Mouse (Mus musculus) limb, embryonic 14.5 days (tissue): Measurements from ENCODE around the gene Cc2d2b. TPM values are rescaled to one million over a fixed set of nuclear protein-coding genes. Genes with fewer than 3 reads are reported as not detected.

Source experiments
- ATAC-seq: fragments of 200-750 bp; cut with Nextera tagmentation; 2 replicates; pipeline ENCODE4 v1.8.0; 2017; ENCODE audit warnings: low read depth, moderate number of reproducible peaks, moderate TSS enrichment; ENCODE audit not compliant: low FRiP score
- DNase-seq: peaks from one replicate; pipeline ENCODE4 v3.0.0-alpha.2; 2015; ENCODE audit warnings: low spot score
- H3K27ac ChIP-seq: fragments of 300-500 bp; sonication (generic); replicated peaks from 2 replicates; pipeline ENCODE4 v1.5.1; 2014; ENCODE audit warnings: low read depth, mild to moderate bottlenecking, low read length, moderate library complexity, mixed read lengths
- H3K27me3 ChIP-seq: fragments of 300-500 bp; sonication (generic); 2 replicates; pipeline ENCODE4 v1.6.1; 2014; ENCODE audit warnings: low read length, mixed read lengths; ENCODE audit not compliant: control insufficient read depth, insufficient read depth
- H3K36me3 ChIP-seq: fragments of 300-500 bp; sonication (generic); 2 replicates; pipeline ENCODE4 v1.6.1; 2014; ENCODE audit warnings: mild to moderate bottlenecking, low read length, moderate library complexity, mixed read lengths; ENCODE audit not compliant: control insufficient read depth, insufficient read depth
- H3K4me1 ChIP-seq: fragments of 300-500 bp; sonication (generic); 2 replicates; pipeline ENCODE4 v1.6.1; 2014; ENCODE audit warnings: antibody characterized with exemption, low read length, mixed read lengths; ENCODE audit not compliant: control insufficient read depth, insufficient read depth
- H3K4me2 ChIP-seq: fragments of 300-500 bp; sonication (generic); replicated peaks from 2 replicates; pipeline ENCODE4 v1.6.1; 2014; ENCODE audit warnings: low read depth, mild to moderate bottlenecking, low read length, moderate library complexity; ENCODE audit not compliant: severe bottlenecking
- H3K4me3 ChIP-seq: fragments of 300-500 bp; sonication (generic); replicated peaks from 2 replicates; pipeline ENCODE4 v1.5.1; 2014; ENCODE audit warnings: low read length
- H3K9ac ChIP-seq: fragments of 300-500 bp; sonication (generic); 2 replicates; pipeline ENCODE4 v1.6.1; 2014; ENCODE audit warnings: mild to moderate bottlenecking, low read depth, low read length, moderate library complexity; ENCODE audit not compliant: severe bottlenecking
- H3K9me3 ChIP-seq: fragments of 300-500 bp; sonication (generic); 2 replicates; pipeline ENCODE4 v1.6.1; 2016; ENCODE audit warnings: low read length; ENCODE audit not compliant: control insufficient read depth
- POLR2A ChIP-seq: fragments of 200-500 bp; IDR thresholded peaks from 2 replicates; pipeline ENCODE4 v1.8.0; 2012; ENCODE audit warnings: inconsistent platforms, mild to moderate bottlenecking, moderate library complexity, borderline replicate concordance; ENCODE audit not compliant: insufficient read depth, insufficient read length; ENCODE audit errors: extremely low read depth
- WGBS: fragments of 180-500 bp; shearing (Covaris S2); extraction: QIAGEN DNeasy Blood & Tissue Kit; methylation state at CpG from one replicate; pipeline ENCODE4 v1.1.7; 2014; 5-methylcytosine and 5-hydroxymethylcytosine counted together
- polyA plus RNA-seq, 2 experiments: library from polyadenylated mRNA; depleted of rRNA in 1 of 2; stranded (reverse) in 1 of 2; unstranded in 1 of 2; fragments of >200 nt; fragmentation: Nextera tagmentation in 1 of 2; extraction: Ambion mirVana in 1 of 2; gene quantifications; 2 replicates each; pipeline versions ENCODE4 v1.2.1 to v1.2.3; 2012 to 2014

The Cc2d2b gene
- polyA plus RNA-seq, 2 experiments: 0.04 to 0.22 TPM

DNA sequence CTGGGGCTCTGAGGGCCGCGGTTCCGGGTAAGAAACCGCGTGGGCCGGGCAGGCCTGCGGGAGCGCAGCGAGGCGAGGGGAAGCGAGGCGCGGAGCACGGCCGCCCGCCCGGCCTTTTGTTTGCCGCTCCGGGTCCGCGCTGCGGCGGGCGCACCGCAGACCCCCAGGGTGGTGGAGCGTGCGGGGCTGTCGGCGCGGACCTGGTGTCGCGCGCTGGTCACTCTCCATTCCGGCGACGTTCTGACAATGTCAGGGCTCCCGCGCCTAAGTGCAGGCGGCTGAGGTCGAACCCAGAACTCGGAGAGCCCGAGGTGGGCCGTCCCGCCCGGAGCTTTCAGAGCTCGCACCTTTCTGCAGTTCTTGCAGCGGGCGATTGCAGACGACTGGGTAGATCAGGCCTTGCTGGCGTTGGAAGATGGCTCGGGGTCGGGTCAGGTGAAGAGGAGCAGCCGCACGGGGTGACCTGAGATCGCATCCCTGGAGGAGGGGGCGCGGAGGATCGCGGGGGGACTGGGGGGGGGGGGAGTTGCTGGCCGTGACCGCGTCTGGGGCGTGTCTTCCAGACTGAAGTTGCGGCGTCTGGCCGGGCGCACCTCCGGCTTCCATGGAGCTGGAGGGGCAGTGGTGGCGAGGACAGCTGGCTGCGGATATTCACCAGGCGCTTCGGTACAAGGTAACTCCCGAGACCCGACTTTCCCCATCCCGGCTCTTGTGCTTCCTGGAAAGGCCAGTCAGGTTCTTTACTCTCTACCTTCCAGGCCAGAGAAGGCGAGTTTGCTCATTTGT lies 83.1 kb downstream of the Cc2d2b start:
- Histone ChIP-seq H3K27ac (peak overlapping the region; percentile 94), H3K4me1 (peaks cover 16% of the 10 kb centered on the region), H3K4me3 (peak overlapping the region; percentile 94), H3K9me3 (no peaks in the 10 kb centered on the region), H3K9ac (peak overlapping the region; percentile 98), H3K27me3 (no peaks in the 10 kb centered on the region), H3K36me3 (no peaks in the 10 kb centered on the region; the same call in 1 of the 2 replicates), H3K4me2 (peak overlapping the region; percentile 55)
- DNase-seq (peak; percentile 62), ATAC-seq (peak; percentile 70)
- no peak for TF ChIP-seq POLR2A
- 1% methylated on average over 59 of the region's 76 CpGs for WGBS

DNA sequence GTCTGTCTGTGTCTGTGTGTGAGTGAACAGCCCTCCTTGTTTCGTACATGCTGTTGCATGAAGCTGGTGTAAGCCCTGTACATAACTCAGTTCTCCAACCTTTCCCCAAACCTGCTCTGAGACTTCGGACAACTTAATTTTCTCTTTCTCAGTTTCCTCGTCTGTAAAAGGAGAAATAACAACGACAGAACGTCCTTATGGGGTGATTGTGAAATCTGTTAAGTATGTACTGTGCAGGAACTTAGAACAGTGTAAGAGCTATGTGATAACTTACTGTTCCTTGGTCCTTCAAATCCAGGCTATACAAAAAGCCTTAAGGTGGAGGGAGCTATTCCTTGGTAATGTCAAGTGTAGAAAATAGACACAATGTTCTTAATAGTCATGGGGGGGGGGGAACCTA lies 83.8 kb downstream of the Cc2d2b start:
- WGBS: 20% methylated on average over 5 of the region's 5 CpGs
- no peak for TF ChIP-seq POLR2A
- peaks cover 7% of the 10 kb centered on the region; the same call in 1 of the 2 replicates for H3K36me3 ChIP-seq
- peak overlapping the region; percentile 98 for H3K9ac ChIP-seq
- peak overlapping the region; percentile 94 for H3K4me3 ChIP-seq
- peak overlapping the region; percentile 55 for H3K4me2 ChIP-seq
- peaks cover 16% of the 10 kb centered on the region for H3K4me1 ChIP-seq
- DNase-seq (no peak), ATAC-seq (no peak)
- H3K27ac ChIP-seq: no peak overlapping the region
- no peaks in the 10 kb centered on the region for H3K27me3 ChIP-seq
- no peaks in the 10 kb centered on the region for H3K9me3 ChIP-seq

DNA sequence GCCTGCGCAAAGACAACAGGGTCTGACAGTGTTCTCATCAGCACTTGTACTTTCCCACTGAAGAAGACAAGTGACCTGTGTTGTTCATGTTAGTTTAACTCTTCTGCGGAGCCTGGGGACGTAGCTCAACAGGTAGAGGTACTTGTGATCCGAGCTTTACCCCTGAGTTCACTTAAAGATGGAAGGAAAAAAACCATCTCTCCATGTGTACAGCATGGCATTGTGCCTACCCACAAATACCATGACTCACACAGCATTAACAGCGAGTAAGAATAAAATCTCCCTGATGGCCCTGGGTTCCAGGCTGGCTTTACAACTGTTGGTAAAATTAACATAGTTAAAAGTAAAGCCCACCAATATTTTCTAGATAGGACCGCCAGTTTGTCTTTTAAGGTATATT lies 85.9 kb downstream of the Cc2d2b start:
- WGBS: 92% methylated on average over 6 of the region's 6 CpGs
- no peak overlapping the region for H3K27ac ChIP-seq
- H3K27me3 ChIP-seq: no peaks in the 10 kb centered on the region
- DNase-seq (no peak), ATAC-seq (no peak)
- no peak overlapping the region for H3K4me3 ChIP-seq
- H3K9me3 ChIP-seq: no peaks in the 10 kb centered on the region
- no peak overlapping the region for H3K4me2 ChIP-seq
- H3K4me1 ChIP-seq: peaks cover 16% of the 10 kb centered on the region
- peaks cover 25% of the 10 kb centered on the region for H3K36me3 ChIP-seq
- no peak for TF ChIP-seq POLR2A
- H3K9ac ChIP-seq: no peak overlapping the region

DNA sequence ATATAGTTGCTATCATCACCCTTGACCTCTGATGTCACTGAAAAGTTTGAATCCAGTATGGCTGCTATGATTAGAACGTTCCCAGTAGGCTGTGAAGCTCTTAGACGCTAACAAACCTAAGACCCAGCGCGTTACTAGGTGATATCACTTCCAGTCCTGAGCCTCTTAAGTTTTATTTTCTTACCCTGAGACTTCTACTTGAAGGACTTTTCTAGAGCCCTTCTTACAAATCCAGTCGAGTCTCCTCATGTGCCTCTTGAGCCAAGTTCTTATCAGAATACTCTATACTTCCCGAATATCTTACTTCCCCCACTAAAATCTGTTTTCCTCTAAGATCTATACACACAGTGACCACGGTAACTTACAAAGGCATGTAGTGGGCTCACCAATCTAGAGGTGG lies 89.7 kb downstream of the Cc2d2b start:
- Histone ChIP-seq H3K9ac (no peak overlapping the region), H3K4me3 (no peak overlapping the region), H3K4me1 (peaks cover 6% of the 10 kb centered on the region; the same call in 1 of the 2 replicates), H3K36me3 (peaks cover 45% of the 10 kb centered on the region), H3K27ac (no peak overlapping the region), H3K9me3 (no peaks in the 10 kb centered on the region), H3K27me3 (no peaks in the 10 kb centered on the region), H3K4me2 (no peak overlapping the region)
- ATAC-seq (no peak), DNase-seq (no peak)
- WGBS: 94% methylated on average over 7 of the region's 7 CpGs
- no peak for TF ChIP-seq POLR2A

DNA sequence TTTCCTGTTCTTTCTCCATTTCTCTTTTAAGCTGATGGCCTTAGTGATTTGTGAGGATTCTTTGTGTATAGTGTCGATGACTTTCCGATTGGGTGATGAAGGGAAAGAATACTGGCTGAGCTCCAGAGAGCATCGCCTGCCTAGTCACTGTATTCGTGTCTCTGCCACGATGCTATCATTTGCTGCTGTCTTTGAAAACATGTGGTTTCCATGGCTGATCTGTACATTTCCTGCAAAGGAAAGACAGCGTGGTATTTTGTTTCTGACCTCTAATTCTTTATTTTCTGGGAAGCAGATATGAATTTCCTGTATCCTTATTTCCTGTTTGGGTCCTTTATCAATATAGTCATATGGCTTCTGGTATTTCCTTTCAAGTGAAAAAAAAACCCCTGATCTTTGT lies 91.8 kb downstream of the Cc2d2b start:
- no peak for ATAC-seq
- Histone ChIP-seq H3K27me3 (no peaks in the 10 kb centered on the region), H3K9ac (no peak overlapping the region), H3K36me3 (peaks cover 66% of the 10 kb centered on the region), H3K4me2 (no peak overlapping the region), H3K4me1 (no peaks in the 10 kb centered on the region), H3K9me3 (no peaks in the 10 kb centered on the region), H3K4me3 (no peak overlapping the region), H3K27ac (no peak overlapping the region)
- DNase-seq: no peak
- no peak for TF ChIP-seq POLR2A
- 72% methylated on average over 6 of the region's 6 CpGs for WGBS
